Mouse (Mus musculus) C2C12 (cell line): ENCODE data around the gene Zcchc10.

Source experiments
- CEBPB ChIP-seq: IDR thresholded peaks from one replicate; pipeline ENCODE4 v1.6.1; 2011; ENCODE audit warnings: low read depth, mild to moderate bottlenecking, control low read depth, moderate library complexity
- CTCF ChIP-seq: IDR thresholded peaks from one replicate; pipeline ENCODE4 v1.5.1; 2011; ENCODE audit not compliant: control insufficient read depth, insufficient read depth, insufficient read length
- MAX ChIP-seq: IDR thresholded peaks from one replicate; pipeline ENCODE4 v1.6.1; 2011; ENCODE audit warnings: mild to moderate bottlenecking, control low read depth
- USF1 ChIP-seq: IDR thresholded peaks from one replicate; pipeline ENCODE4 v1.6.1; 2011; ENCODE audit warnings: low read depth, mild to moderate bottlenecking, control low read depth, moderate library complexity

GRCm38 (mm10) chr11:53294441-53294840 lies 30.0 kb upstream of the Zcchc10 start:
- TF ChIP-seq CTCF (no peak), CEBPB (no peak), USF1 (no peak), MAX (no peak)
